Mouse (Mus musculus) left cerebral cortex, postnatal 4 days (tissue): Measurements from ENCODE around the gene Cdk2ap2. TPM values are rescaled to one million over a fixed set of nuclear protein-coding genes. Genes with fewer than 3 reads are reported as not detected.

ENCODE experiments used
- total RNA-seq, 2 experiments: library from RNA; stranded (reverse); gene quantifications; 2 replicates each; pipeline ENCODE4 v1.2.3; 2021

Gene Cdk2ap2
- total RNA-seq, 2 experiments from 2014 or later: 27.5 to 28.3 TPM

Other genes starting within 250 kb of the Cdk2ap2 start
- gene Chka, start 245.4 kb upstream of the Cdk2ap2 start, total RNA-seq: 100 to 1,000 TPM in 1 of 2 experiments, 10 to 100 TPM in 1; 88.7 to 104 TPM
- gene Tcirg1, start 190.0 kb upstream of the Cdk2ap2 start, total RNA-seq: 10 to 100 TPM; 24.0 to 27.9 TPM
- gene Ndufs8, start 184.4 kb upstream of the Cdk2ap2 start, total RNA-seq: 100 to 1,000 TPM in 1 of 2 experiments, 10 to 100 TPM in 1; 94.0 to 102 TPM
- 1 to 10 TPM; 1.5 to 1.9 TPM for gene Aldh3b1, start 167.4 kb upstream of the Cdk2ap2 start, total RNA-seq
- 1 to 10 TPM; 6.4 to 8.9 TPM for gene Unc93b1, start 162.0 kb upstream of the Cdk2ap2 start, total RNA-seq
- gene Aldh3b3, start 138.5 kb upstream of the Cdk2ap2 start, total RNA-seq: not detected
- under 1 TPM; 0.40 to 0.64 TPM for gene Aldh3b2, start 124.9 kb upstream of the Cdk2ap2 start, total RNA-seq
- gene Acy3, start 110.6 kb upstream of the Cdk2ap2 start, total RNA-seq: 1 to 10 TPM; 1.4 to 1.6 TPM
- gene Tbx10, start 104.4 kb upstream of the Cdk2ap2 start, total RNA-seq: not detected
- gene Nudt8, start 96.6 kb upstream of the Cdk2ap2 start, total RNA-seq: 10 to 100 TPM; 14.6 to 14.8 TPM
- 1 to 10 TPM; 4.1 to 4.8 TPM for gene Gm49405, start 96.6 kb upstream of the Cdk2ap2 start, total RNA-seq
- 1 to 10 TPM; 8.3 to 9.4 TPM for gene Doc2g, start 93.9 kb upstream of the Cdk2ap2 start, total RNA-seq
- gene Ndufv1, start 84.4 kb upstream of the Cdk2ap2 start, total RNA-seq: 100 to 1,000 TPM; 185 to 196 TPM
- 100 to 1,000 TPM; 288 to 297 TPM for gene Gstp1, start 59.2 kb upstream of the Cdk2ap2 start, total RNA-seq
- gene Gstp2, start 51.2 kb upstream of the Cdk2ap2 start, total RNA-seq: 10 to 100 TPM; 27.2 to 31.6 TPM
- gene Gstp3, start 37.6 kb upstream of the Cdk2ap2 start, total RNA-seq: not detected
- not detected for gene Cabp2, start 15.6 kb upstream of the Cdk2ap2 start, total RNA-seq
- 100 to 1,000 TPM; 185 to 187 TPM for gene Pitpnm1, start 2.8 kb downstream of the Cdk2ap2 start, total RNA-seq
- gene Aip, start 28.7 kb downstream of the Cdk2ap2 start, total RNA-seq: 10 to 100 TPM; 54.8 to 64.8 TPM
- gene Gpr152, start 42.6 kb downstream of the Cdk2ap2 start, total RNA-seq: not detected
- not detected for gene Cabp4, start 46.9 kb downstream of the Cdk2ap2 start, total RNA-seq
- gene Coro1b, start 51.4 kb downstream of the Cdk2ap2 start, total RNA-seq: 100 to 1,000 TPM in 1 of 2 experiments, 10 to 100 TPM in 1; 92.6 to 107 TPM
- 1 to 10 TPM; 1.2 to 1.6 TPM for gene Ptprcap, start 56.4 kb downstream of the Cdk2ap2 start, total RNA-seq
- gene Rps6kb2, start 66.2 kb downstream of the Cdk2ap2 start, total RNA-seq: 10 to 100 TPM; 38.1 to 39.2 TPM
- 1 to 10 TPM; 2.4 to 3.1 TPM for gene Carns1, start 78.3 kb downstream of the Cdk2ap2 start, total RNA-seq
- gene Tbc1d10c, start 94.1 kb downstream of the Cdk2ap2 start, total RNA-seq: 1 to 10 TPM; 2.1 to 2.4 TPM
- 100 to 1,000 TPM; 318 to 333 TPM for gene Ppp1ca, start 94.9 kb downstream of the Cdk2ap2 start, total RNA-seq
- gene Rad9a, start 104.5 kb downstream of the Cdk2ap2 start, total RNA-seq: 10 to 100 TPM in 1 of 2 experiments, 1 to 10 TPM in 1; 9.8 to 10.6 TPM
- gene Clcf1, start 117.1 kb downstream of the Cdk2ap2 start, total RNA-seq: 1 to 10 TPM; 1.2 to 1.3 TPM
- gene AC109138.7, start 117.2 kb downstream of the Cdk2ap2 start, total RNA-seq: not detected
- 10 to 100 TPM; 11.3 to 11.9 TPM for gene Pold4, start 134.7 kb downstream of the Cdk2ap2 start, total RNA-seq
- 10 to 100 TPM; 71.0 to 74.6 TPM for gene Ssh3, start 172.0 kb downstream of the Cdk2ap2 start, total RNA-seq
- 10 to 100 TPM; 98.4 to 99.3 TPM for gene Ankrd13d, start 186.0 kb downstream of the Cdk2ap2 start, total RNA-seq
- 100 to 1,000 TPM; 143 to 167 TPM for gene Grk2, start 209.0 kb downstream of the Cdk2ap2 start, total RNA-seq